Comparison of ENCODE assay signal across 8 mouse cellular contexts in genomic region chr5:31154152-31154553, GRCm38 (mm10). TPM values are rescaled to one million over a fixed set of nuclear protein-coding genes. Genes with fewer than 3 reads are reported as not detected.
DNase-seq lines count a peak whose midpoint lies in the region; ATAC-seq and TF ChIP-seq lines count a peak whose summit lies in the region.

Gene Mpv17 (minus strand): TSS chr5:31154251.

- no peaks in the 10 kb centered on the region for H3K9me3 ChIP-seq in G1E (replicated peaks)
- no peaks in the 10 kb centered on the region for H3K9me3 ChIP-seq in forebrain, embryonic 16.5 days (ENCODE audit: control insufficient read depth, low read length)
- no peaks in the 10 kb centered on the region for H3K9me3 ChIP-seq in lung, embryonic 14.5 days (ENCODE audit: low read depth, low read length)

- H3K36me3 ChIP-seq in G1E (replicated peaks), result peaks cover 72% of the 10 kb centered on the region
- peaks cover 19% of the 10 kb centered on the region for H3K36me3 ChIP-seq in forebrain, embryonic 16.5 days (ENCODE audit: control insufficient read depth, insufficient read depth)
- peaks cover 37% of the 10 kb centered on the region for H3K36me3 ChIP-seq in lung, embryonic 14.5 days (ENCODE audit: insufficient read depth)

- WGBS in forebrain, embryonic 16.5 days, result 0% methylated on average over 19 of the region's 19 CpGs
- 0% methylated on average over 19 of the region's 19 CpGs for WGBS in lung, embryonic 14.5 days

- peak within 1 kb of the TSS; percentile 84 for H3K4me3 ChIP-seq in G1E (ENCODE audit: low read depth, low read length)
- H3K4me3 ChIP-seq in forebrain, embryonic 16.5 days (replicated peaks; ENCODE audit: low read length), result peak within 1 kb of the TSS; percentile 75
- H3K4me3 ChIP-seq in layer of hippocampus, adult 2 months, result peak within 1 kb of the TSS; percentile 83
- peak within 1 kb of the TSS; percentile 63 for H3K4me3 ChIP-seq in lung, embryonic 14.5 days (ENCODE audit: low read depth, low read length)

- H3K4me2 ChIP-seq in forebrain, embryonic 16.5 days (ENCODE audit: low read length), result peak within 1 kb of the TSS; percentile 91
- peak within 1 kb of the TSS; percentile 89 for H3K4me2 ChIP-seq in lung, embryonic 14.5 days

- DNase-seq in G1E (ENCODE audit: low spot score), result peak; percentile 90
- peak; percentile 83 to 89 for DNase-seq in cerebellum, adult 18-20 months
- DNase-seq in heart, postnatal 36 days, result peak; percentile 76 to 84
- peak; percentile 76 to 82 for DNase-seq in layer of hippocampus, adult 2 months (ENCODE audit: low spot score in 2 of 2)
- DNase-seq in lung, embryonic 14.5 days, result peak; percentile 91
- peak; percentile 78 for DNase-seq in ovary, adult 18-20 months (ENCODE audit: low spot score)
- peak; percentile 77 for DNase-seq in thymus, postnatal 0 days (ENCODE audit: low spot score)

- intact Hi-C loops in heart, postnatal 36 days (cut with DNase I), result loop anchor here (5.0 kb wide), 1 partner anchor 173 kb away; no protein-coding TSS in a partner anchor

- ATAC-seq in G1E (ENCODE audit: extremely low read depth, insufficient number of reproducible peaks, low FRiP score, poor library complexity, severe bottlenecking), result peak; percentile 92
- ATAC-seq in forebrain, embryonic 16.5 days, result peak; percentile 95
- peak; percentile 90 for ATAC-seq in lung, embryonic 14.5 days (ENCODE audit: insufficient read depth)

- H3K9ac ChIP-seq in forebrain, embryonic 16.5 days (replicated peaks; ENCODE audit: low read depth, low read length), result peak within 1 kb of the TSS; percentile 77
- H3K9ac ChIP-seq in lung, embryonic 14.5 days, result peak within 1 kb of the TSS; percentile 63

- H3K27me3 ChIP-seq in G1E (ENCODE audit: insufficient read depth, low read length), result no peaks in the 10 kb centered on the region
- no peaks in the 10 kb centered on the region for H3K27me3 ChIP-seq in forebrain, embryonic 16.5 days (replicated peaks; ENCODE audit: control insufficient read depth, insufficient read depth, low read length)
- no peaks in the 10 kb centered on the region for H3K27me3 ChIP-seq in lung, embryonic 14.5 days (ENCODE audit: insufficient read depth, low read length)

- H3K4me1 ChIP-seq in G1E (ENCODE audit: insufficient read depth, low read depth, low read length), result peaks cover 33% of the 10 kb centered on the region
- peaks cover 14% of the 10 kb centered on the region for H3K4me1 ChIP-seq in forebrain, embryonic 16.5 days (replicated peaks; ENCODE audit: control insufficient read depth, insufficient read depth, low read length)
- no peaks in the 10 kb centered on the region for H3K4me1 ChIP-seq in lung, embryonic 14.5 days (ENCODE audit: insufficient read depth)

- H3K27ac ChIP-seq in forebrain, embryonic 16.5 days (ENCODE audit: low read length), result peak within 1 kb of the TSS; percentile 43; the same call in 1 of the 2 replicates
- peak within 1 kb of the TSS; percentile 94 for H3K27ac ChIP-seq in layer of hippocampus, adult 2 months
- peak within 1 kb of the TSS; percentile 71 for H3K27ac ChIP-seq in lung, embryonic 14.5 days (ENCODE audit: low read depth)

- no peak for TF ChIP-seq CTCF in G1E (IDR thresholded peaks at IDR 0.05; ENCODE audit: low read depth, low read length)
- no peak for TF ChIP-seq CTCF in layer of hippocampus, adult 2 months (conservative IDR thresholded peaks at IDR 0.05)
- TF ChIP-seq CTCF in lung, embryonic 14.5 days (IDR thresholded peaks at IDR 0.05; ENCODE audit: low read depth), result no peak

RNA-seq across cellular contexts. Expression of gene Mpv17, which starts in this region (rescaled TPM):
- total RNA-seq in G1E (2014; fragmentation: Nextera tagmentation) (56.6 and 78.2 TPM in 2 replicates), G1E (2017) (69.8 and 70.3 TPM in 2 replicates)
- 27.7 and 31.2 TPM in 2 replicates for polyA plus RNA-seq in G1E (2012)
- polyA plus RNA-seq in forebrain, embryonic 16.5 days (2015; fragmentation: Nextera tagmentation; extraction: Ambion mirVana), result 49.4 and 50.1 TPM in 2 replicates
- total RNA-seq in heart, postnatal 36 days (2021), result 10 to 100 TPM; 50.7 to 52.0 TPM
- 10 to 100 TPM; 58.8 to 61.3 TPM for total RNA-seq in layer of hippocampus, adult 2 months (2021)
- 55.3 and 58.3 TPM in 2 replicates for polyA plus RNA-seq in lung, embryonic 14.5 days (2014; fragmentation: Nextera tagmentation; extraction: Ambion mirVana)
- 17.1 and 21.9 TPM in 2 replicates for polyA plus RNA-seq in thymus, postnatal 0 days (2015; fragmentation: Nextera tagmentation; extraction: Ambion mirVana)

Comparison
In these comparisons a context has a peak if more than half of its experiments do, and no peak if none do; other contexts are left out.
1. Peak in every context shown above with its lines: DNase-seq, ATAC-seq, H3K4me3 ChIP-seq and H3K27ac ChIP-seq.
2. H3K27ac ChIP-seq: peak in every context shown above with its lines; median percentile 94 in layer of hippocampus, adult 2 months; 71 in lung, embryonic 14.5 days; 43 in forebrain, embryonic 16.5 days.